Mouse (Mus musculus): ENCODE data around the gene Prkaca. TPM values are rescaled to one million over a fixed set of nuclear protein-coding genes. Genes with fewer than 3 reads are reported as not detected.

The Prkaca gene
- total RNA-seq (2021): 100 to 1,000 TPM; 279 to 302 TPM
- long read RNA-seq, experiment 1, transcript Prkaca-201 (10 exons, 2,276 nt): major isoform, 465 of 479 reads
- long read RNA-seq, experiment 1, partial matches to known transcripts: 8 of 479 reads
- long read RNA-seq, experiment 1, other reads (novel, unspliced or antisense): 6 of 479 reads
- long read RNA-seq, experiment 2, transcript Prkaca-201 (10 exons, 2,276 nt): major isoform, 338 of 365 reads
- long read RNA-seq, experiment 2, partial matches to known transcripts: 5 of 365 reads
- long read RNA-seq, experiment 2, other reads (novel, unspliced or antisense): 22 of 365 reads

GRCm38 (mm10) chr8:83972150-83973120 lies at the start of gene Prkaca:
Prkaca (plus strand) TSS chr8:83972993.
- DNase-seq (ENCODE audit: low spot score in 2 of 2): peak; percentile 91 to 93

GRCm38 (mm10) chr8:83924585-83924984 lies 48.2 kb upstream of the Prkaca start:
- no peak for DNase-seq (ENCODE audit: low spot score in 2 of 2)

GRCm38 (mm10) chr8:83926266-83926665 lies 46.5 kb upstream of the Prkaca start:
- peak in 1 of 2 experiments; percentile 49 for DNase-seq (ENCODE audit: low spot score in 2 of 2)

- peak in 1 of 2 experiments; percentile 17 for DNase-seq (ENCODE audit: low spot score in 2 of 2)
These were observed 38.6 kb upstream of the Prkaca start for GRCm38 (mm10) chr8:83934222-83934621.

DNA sequence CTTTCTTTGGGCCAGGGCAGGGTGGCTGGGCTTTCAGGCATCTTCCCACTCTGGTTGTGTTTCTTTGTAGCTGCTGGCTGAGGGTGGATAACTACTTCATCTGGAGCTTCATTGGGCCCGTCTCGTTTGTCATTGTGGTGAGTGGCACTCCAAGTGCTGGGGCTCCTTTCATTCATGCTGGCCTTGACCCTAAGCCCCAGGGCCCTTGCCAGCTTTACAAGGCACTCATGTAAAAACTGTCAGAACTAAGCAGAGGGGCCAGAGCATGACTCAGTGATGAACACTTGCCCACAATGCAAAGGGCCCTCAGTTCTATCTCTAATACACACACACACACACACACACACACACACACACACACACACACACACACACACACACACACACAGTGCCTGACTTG lies 37.8 kb upstream of the Prkaca start:
- no peak for DNase-seq (ENCODE audit: low spot score in 2 of 2)

DNA sequence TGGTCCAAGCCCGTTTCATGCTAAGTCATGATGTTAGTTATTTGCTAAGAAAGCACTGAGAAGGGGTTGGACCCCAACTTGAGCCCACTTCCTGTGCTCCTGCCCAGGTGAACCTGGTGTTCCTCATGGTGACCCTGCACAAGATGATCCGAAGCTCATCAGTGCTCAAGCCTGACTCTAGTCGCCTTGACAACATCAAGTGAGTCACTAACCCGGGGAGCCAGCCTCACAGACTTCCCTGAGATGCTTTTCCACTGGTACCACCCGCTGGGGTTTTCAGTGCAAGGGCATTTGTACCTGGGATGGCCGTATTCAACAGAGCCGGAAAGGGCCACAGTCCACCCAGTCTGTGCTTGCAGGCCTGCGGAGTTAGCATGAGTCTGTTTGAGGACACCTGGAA lies 37.4 kb upstream of the Prkaca start:
- DNase-seq (ENCODE audit: low spot score in 2 of 2): no peak

- no peak for DNase-seq (ENCODE audit: low spot score in 2 of 2)
These were observed 35.1 kb upstream of the Prkaca start for GRCm38 (mm10) chr8:83937645-83938044.

- DNase-seq (ENCODE audit: low spot score in 2 of 2): no peak
These were observed 34.5 kb upstream of the Prkaca start for GRCm38 (mm10) chr8:83938330-83938729.

- no peak for DNase-seq (ENCODE audit: low spot score in 2 of 2)
These were observed 31.6 kb upstream of the Prkaca start for GRCm38 (mm10) chr8:83941066-83941677.

DNA sequence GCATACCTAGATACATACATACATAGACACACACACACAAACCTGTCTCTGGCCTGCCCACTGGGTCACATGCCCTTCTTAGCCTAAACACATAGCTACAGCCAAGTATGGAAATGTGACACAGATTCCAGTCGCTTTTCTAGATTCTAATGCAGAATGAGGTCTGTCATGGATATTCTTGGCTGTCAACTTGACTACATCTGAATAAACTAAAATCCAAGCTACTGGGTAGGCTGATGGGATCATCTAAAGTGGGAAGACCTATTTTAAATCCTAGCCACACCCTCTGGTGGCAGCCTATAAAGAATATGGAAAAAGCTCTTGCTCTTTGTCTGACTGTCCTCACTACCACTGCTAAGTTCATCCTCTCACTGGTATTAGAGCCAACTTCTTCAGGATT lies 30.3 kb upstream of the Prkaca start:
- no peak for DNase-seq (ENCODE audit: low spot score in 2 of 2)

GRCm38 (mm10) chr8:83945540-83945939 lies 27.3 kb upstream of the Prkaca start:
- no peak for DNase-seq (ENCODE audit: low spot score in 2 of 2)

- no peak for DNase-seq (ENCODE audit: low spot score in 2 of 2)
These were observed 18.1 kb upstream of the Prkaca start for GRCm38 (mm10) chr8:83954749-83955105.

DNA sequence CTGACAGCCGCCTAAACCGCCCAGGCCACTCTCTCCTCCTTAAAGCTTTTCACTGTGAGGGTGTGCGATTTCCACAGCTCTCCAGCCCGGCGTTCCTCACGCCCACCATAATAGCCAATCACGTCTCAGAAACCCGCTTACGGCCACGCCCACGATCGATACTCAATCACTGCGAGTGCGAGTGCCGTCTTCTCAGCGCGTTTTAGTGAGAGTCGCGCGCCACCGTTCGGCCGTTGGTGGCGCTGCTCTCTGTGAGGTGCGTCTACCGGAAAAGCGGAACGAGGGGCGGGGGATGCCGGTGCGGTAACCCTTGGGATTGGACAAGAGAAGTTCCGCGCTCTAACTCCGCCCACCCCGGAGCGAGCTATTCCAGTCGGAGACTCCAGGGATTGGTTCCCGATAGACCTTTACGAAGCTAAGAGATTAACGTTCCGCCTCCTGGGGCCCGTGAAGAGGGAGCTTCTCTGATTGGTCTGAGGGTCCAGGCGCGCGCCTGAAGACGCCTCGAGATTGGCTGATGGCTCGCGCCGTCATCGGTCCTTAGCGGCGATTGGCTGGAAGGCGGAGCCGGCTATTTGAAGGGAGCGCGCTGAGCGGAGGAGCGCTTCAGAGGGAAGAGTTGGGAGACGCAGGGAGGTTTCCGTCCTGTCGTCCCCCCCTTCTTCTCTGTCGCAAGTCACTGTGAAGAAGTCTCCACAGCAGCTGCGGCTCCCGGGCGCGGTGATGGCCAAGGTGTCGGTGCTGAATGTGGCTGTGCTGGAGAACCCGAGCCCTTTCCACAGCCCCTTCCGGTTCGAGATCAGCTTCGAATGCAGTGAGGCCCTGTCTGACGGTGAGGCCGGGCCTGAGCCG lies 17.5 kb upstream of the Prkaca start, which contains the start of the genes Gm10644 and Asf1b:
Gm10644 (minus strand) TSS at position 100 of the 852 bp plus-strand sequence.
Asf1b (plus strand) TSS at position 402 of the 852 bp plus-strand sequence.
- DNase-seq (ENCODE audit: low spot score in 2 of 2): peak; percentile 87 to 89

DNA sequence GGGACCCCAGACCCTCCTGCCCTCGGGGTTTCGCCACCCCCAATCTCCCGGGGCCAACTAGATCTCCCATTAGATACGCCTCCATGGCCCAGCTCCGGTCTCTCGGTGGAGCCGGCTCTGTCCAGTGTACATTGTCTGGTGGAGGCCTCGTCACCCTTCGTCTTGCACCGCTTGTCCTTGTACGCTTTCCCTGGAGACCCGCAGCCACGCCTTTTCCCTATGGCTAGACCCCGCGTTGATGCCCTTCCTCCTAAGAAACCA lies 16.9 kb upstream of the Prkaca start:
- no peak for DNase-seq (ENCODE audit: low spot score in 2 of 2)

GRCm38 (mm10) chr8:83956789-83957188 lies 16.0 kb upstream of the Prkaca start:
- no peak for DNase-seq (ENCODE audit: low spot score in 2 of 2)

GRCm38 (mm10) chr8:83964015-83964765 lies 8.6 kb upstream of the Prkaca start:
- DNase-seq (ENCODE audit: low spot score in 2 of 2): no peak

- DNase-seq (ENCODE audit: low spot score in 2 of 2): no peak
These were observed 5.1 kb upstream of the Prkaca start for GRCm38 (mm10) chr8:83967701-83968100.

DNA sequence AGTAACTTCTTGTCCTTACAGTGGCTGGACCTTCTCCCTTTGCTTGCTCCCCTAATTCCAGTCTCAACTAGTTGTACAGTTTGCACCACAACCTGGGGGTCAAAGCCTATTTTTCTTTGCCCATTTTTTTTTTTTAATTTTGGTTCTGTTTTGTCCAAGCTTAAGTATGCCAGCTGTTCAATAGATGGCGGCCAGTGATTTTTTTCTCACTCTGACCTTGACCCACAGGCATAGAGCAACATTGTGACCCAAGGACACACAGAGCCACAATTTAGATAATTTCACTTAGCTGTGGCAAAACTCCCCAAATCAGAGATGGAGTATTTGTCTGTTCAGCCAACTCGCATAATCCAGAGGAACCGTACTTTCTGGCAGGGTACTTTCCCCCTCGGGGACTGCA lies 1.7 kb upstream of the Prkaca start:
- DNase-seq (ENCODE audit: low spot score in 2 of 2): no peak

- DNase-seq (ENCODE audit: low spot score in 2 of 2): no peak
These were observed 1.1 kb upstream of the Prkaca start for GRCm38 (mm10) chr8:83971661-83972060.

All from adrenal gland, adult 18-20 months (tissue).